Mouse (Mus musculus) kidney, embryonic 15.5 days (tissue): ENCODE data around the gene Cenpp. TPM values are rescaled to one million over a fixed set of nuclear protein-coding genes. Genes with fewer than 3 reads are reported as not detected.
A peak's percentile ranks its signal among the peaks of the same experiment; 100 is the strongest.

Experiments
- ATAC-seq: fragments of 200-750 bp; cut with Nextera tagmentation; replicated peaks from 2 replicates; pipeline ENCODE4 v1.8.0; 2017; ENCODE audit warnings: moderate TSS enrichment; ENCODE audit not compliant: low FRiP score
- H3K27ac ChIP-seq: fragments of 300-500 bp; sonication (generic); 2 replicates; pipeline ENCODE4 v1.5.1; 2015; ENCODE audit warnings: mild to moderate bottlenecking, inconsistent platforms
- H3K27me3 ChIP-seq: fragments of 300-500 bp; sonication (generic); 2 replicates; pipeline ENCODE4 v1.6.1; 2015; ENCODE audit warnings: inconsistent platforms
- H3K36me3 ChIP-seq: fragments of 300-500 bp; sonication (generic); 2 replicates; pipeline ENCODE4 v1.6.1; 2015; ENCODE audit warnings: inconsistent platforms
- H3K4me1 ChIP-seq: fragments of 300-500 bp; sonication (generic); 2 replicates; pipeline ENCODE4 v1.6.1; 2015; ENCODE audit warnings: inconsistent platforms
- H3K4me2 ChIP-seq: fragments of 300-500 bp; sonication (generic); 2 replicates; pipeline ENCODE4 v1.6.1; 2015; ENCODE audit warnings: moderate library complexity, mild to moderate bottlenecking, inconsistent platforms
- H3K4me3 ChIP-seq: fragments of 300-500 bp; sonication (generic); replicated peaks from 2 replicates; pipeline ENCODE4 v1.5.1; 2015; ENCODE audit warnings: mild to moderate bottlenecking, inconsistent platforms
- H3K9ac ChIP-seq: fragments of 300-500 bp; sonication (generic); 2 replicates; pipeline ENCODE4 v1.6.1; 2015; ENCODE audit warnings: mild to moderate bottlenecking, inconsistent platforms
- H3K9me3 ChIP-seq: fragments of 300-500 bp; sonication (generic); replicated peaks from 2 replicates; pipeline ENCODE4 v1.6.1; 2016; ENCODE audit warnings: inconsistent platforms
- WGBS: fragments of 180-500 bp; shearing (Covaris S2); methylation state at CpG from one replicate; pipeline ENCODE4 v1.1.7; 2015; ENCODE audit warnings: mixed read lengths; 5-methylcytosine and 5-hydroxymethylcytosine counted together
- polyA plus RNA-seq: library from polyadenylated mRNA; unstranded; fragments of >200 nt; fragmentation: Nextera tagmentation; extraction: Ambion mirVana; gene quantifications from 2 replicates; pipeline ENCODE4 v1.2.1, GENCODE M21; 2015

Gene Cenpp
- polyA plus RNA-seq, 1 experiment from 2014 or later = 28.0 TPM

DNA sequence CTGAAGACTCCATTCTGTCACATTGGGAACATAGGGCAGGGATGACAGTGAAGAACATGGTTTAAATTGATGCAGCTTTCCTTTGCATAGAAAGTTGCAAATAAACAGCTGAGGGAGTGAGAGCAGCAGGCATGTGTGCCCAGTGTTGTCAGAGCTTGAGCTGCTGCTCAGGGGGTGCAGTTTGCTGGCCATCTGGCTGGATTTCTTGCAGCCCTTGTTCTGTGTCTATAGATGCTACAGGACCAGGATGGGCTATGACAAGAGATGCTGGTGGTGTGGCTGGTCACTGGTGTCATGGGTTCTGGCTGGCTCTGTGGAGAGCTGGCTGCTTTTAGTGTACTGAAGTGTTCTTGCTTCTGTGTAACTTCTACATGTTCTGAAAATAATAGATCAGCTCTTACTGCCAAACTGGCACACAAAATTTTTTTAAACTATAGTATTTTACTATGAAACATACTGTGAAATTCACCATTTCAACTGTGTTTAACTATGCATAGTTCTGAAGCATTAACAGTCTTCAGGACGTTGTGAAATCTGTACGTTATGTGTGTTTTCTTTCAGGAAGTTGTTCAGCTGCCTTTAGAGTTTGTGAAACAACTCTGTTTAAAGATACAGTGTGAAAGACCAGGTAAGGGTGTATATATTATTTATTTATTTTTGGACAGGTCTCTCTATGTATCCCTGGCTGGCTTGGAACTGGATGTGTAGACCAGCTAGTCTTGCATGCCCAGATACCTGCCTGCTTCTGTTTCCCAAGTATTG, 219.1 kb downstream of the Cenpp start:
- no peak overlapping the region for H3K4me3 ChIP-seq
- H3K4me2 ChIP-seq = no peak overlapping the region
- 94% methylated on average over 2 of the region's 2 CpGs for WGBS
- ATAC-seq = no peak
- H3K27me3 ChIP-seq = no peaks in the 10 kb centered on the region
- H3K9ac ChIP-seq = no peak overlapping the region
- H3K4me1 ChIP-seq = 0 out of 2 replicates have a peak, but pooled peaks cover 5% of the 10 kb centered on the region
- H3K27ac ChIP-seq = no peak overlapping the region
- peaks cover 57% of the 10 kb centered on the region for H3K36me3 ChIP-seq
- no peaks in the 10 kb centered on the region for H3K9me3 ChIP-seq

DNA sequence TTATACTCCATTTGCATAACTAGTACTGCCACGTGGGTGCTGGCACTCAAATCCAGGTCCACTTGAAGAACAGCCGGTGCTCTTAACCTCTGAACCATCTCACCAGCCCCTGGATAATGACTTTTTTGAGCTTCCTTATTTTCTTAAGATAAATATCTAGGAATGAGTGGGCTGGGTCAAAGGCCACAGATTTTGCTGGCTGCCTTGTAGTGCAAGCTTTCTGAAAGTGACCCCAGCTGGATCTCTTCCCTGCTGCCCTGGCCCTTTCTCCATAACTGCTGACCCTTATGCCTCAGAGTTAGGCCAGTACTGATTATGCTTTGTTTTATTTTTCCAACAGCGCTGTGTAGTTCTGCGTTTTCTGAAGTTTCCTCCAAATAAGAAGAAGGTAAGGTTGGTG, 222.1 kb downstream of the Cenpp start:
- no peak overlapping the region for H3K9ac ChIP-seq
- no peak overlapping the region for H3K27ac ChIP-seq
- peaks cover 31% of the 10 kb centered on the region for H3K36me3 ChIP-seq
- H3K4me3 ChIP-seq = no peak overlapping the region
- 46% methylated on average over 4 of the region's 4 CpGs for WGBS
- no peak overlapping the region for H3K4me2 ChIP-seq
- no peaks in the 10 kb centered on the region for H3K27me3 ChIP-seq
- H3K4me1 ChIP-seq = 0 out of 2 replicates have a peak, but pooled peaks cover 5% of the 10 kb centered on the region
- H3K9me3 ChIP-seq = no peaks in the 10 kb centered on the region
- 0 out of 2 replicates have a peak, but pooled peaks have one; percentile 15 for ATAC-seq

DNA sequence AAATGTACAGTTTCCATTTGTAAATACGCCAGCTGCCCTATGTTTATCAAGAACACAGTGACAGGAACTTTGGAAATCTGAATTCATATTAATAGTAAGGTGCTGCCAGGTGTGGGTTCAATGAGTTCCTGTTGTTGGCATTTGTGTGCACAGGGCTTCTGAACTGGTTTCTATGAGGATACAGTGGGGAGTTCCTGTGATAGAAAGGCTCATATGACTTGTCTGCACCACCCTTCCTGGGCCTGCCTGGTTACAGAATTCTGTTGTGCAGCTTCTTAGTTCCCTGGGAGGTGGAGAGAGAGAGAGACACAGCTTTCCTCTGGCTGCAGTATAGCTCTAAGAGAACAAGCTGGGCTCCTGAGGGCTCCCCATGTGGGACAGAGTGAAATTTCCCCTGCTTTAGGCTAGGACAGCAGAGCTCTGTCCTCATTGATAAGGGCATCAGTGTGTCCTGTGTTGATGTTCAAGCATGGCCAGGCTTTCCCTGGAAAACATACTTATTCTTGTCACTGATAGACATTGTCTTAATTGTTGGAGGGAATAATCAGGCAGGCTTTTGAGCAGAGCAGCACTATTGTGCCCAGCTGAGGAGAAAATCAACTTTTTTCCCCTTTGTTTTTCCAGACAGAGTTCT, 224.4 kb downstream of the Cenpp start:
- 84% methylated on average over 1 of the region's 1 CpGs for WGBS
- ATAC-seq = no peak

DNA sequence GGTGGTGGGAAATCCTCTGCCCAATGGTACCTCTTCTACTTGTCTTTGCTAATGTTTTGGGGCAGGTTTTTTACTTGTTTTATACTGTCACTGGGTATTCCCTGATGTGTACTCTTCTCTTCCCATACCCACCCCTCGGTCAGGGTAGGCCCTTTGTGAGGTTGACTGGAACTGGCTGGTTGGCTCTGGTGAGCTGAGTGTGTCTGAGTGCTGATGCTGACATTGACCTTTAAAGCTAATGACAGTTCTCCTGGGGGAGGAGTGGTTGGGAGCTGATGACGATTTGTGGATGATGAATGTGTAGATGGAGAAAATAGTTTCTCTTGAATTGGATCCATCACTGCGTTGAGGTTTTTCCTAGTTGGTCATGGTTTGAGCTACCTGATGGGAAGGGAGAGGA, 225.8 kb downstream of the Cenpp start:
- 87% methylated on average over 3 of the region's 3 CpGs for WGBS
- Histone ChIP-seq H3K27me3 (no peaks in the 10 kb centered on the region), H3K27ac (no peak overlapping the region), H3K4me3 (no peak overlapping the region), H3K9ac (no peak overlapping the region), H3K4me1 (peaks cover 27% of the 10 kb centered on the region), H3K4me2 (no peak overlapping the region), H3K36me3 (no peaks in the 10 kb centered on the region), H3K9me3 (no peaks in the 10 kb centered on the region)
- ATAC-seq = no peak

More for the DNA sequence above, 224.4 kb downstream of the Cenpp start:
- Histone ChIP-seq H3K4me1 (peaks cover 13% of the 10 kb centered on the region; the same call in 1 of the 2 replicates), H3K9ac (no peak overlapping the region), H3K27me3 (no peaks in the 10 kb centered on the region), H3K36me3 (peaks cover 9% of the 10 kb centered on the region), H3K27ac (no peak overlapping the region), H3K9me3 (no peaks in the 10 kb centered on the region), H3K4me2 (no peak overlapping the region), H3K4me3 (no peak overlapping the region)

DNA sequence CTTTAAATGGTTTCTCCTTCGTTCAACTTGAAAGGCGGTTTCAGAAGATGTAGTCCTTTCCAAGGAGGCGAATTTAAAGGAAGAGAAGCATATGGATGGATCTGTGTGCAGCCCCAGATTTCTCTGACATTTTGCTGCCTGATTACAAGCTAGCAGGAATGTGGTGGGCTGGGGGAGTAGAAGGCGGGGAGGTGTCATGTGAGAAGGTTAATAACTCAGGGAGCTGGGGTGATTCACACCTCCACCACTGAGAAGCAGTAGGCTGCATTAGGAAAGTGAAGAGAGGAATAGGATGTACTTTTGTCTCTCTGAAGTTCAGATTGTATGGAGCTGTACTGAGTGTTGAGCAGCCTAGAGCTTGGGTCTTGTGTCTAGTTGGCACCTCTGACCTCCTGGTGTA, 230.6 kb downstream of the Cenpp start:
- ATAC-seq = no peak
- Histone ChIP-seq H3K4me2 (peak overlapping the region; percentile 90), H3K4me1 (peaks cover 32% of the 10 kb centered on the region), H3K4me3 (peak overlapping the region; percentile 92), H3K9me3 (no peaks in the 10 kb centered on the region), H3K27ac (no peak overlapping the region), H3K36me3 (no peaks in the 10 kb centered on the region), H3K9ac (peak overlapping the region; percentile 82), H3K27me3 (no peaks in the 10 kb centered on the region)
- 13% methylated on average over 4 of the region's 4 CpGs for WGBS

DNA sequence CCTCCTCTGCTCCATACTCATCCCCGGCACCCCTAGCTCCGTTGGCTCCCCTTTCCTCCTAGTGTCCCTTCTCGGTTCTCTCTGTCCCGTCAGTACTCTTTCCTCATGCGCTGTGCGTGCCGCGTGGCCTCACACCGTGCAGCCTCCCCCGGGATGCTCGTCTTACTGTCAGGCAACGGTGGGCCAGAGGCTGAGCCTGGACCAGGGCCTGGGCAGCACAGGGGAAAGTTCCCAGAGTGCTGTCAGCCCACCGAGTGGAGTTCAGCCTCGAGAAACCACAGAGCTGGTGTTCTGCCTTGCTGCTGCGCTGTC, 231.0 kb downstream of the Cenpp start:
- WGBS = 2% methylated on average over 15 of the region's 15 CpGs
- H3K27ac ChIP-seq = peak overlapping the region; percentile 81
- H3K4me1 ChIP-seq = peaks cover 32% of the 10 kb centered on the region
- H3K36me3 ChIP-seq = no peaks in the 10 kb centered on the region
- ATAC-seq = peak; percentile 56; the same call in 1 of the 2 replicates
- H3K4me3 ChIP-seq = peak overlapping the region; percentile 92
- H3K27me3 ChIP-seq = no peaks in the 10 kb centered on the region
- H3K4me2 ChIP-seq = peak overlapping the region; percentile 90
- H3K9ac ChIP-seq = peak overlapping the region; percentile 82
- H3K9me3 ChIP-seq = no peaks in the 10 kb centered on the region

DNA sequence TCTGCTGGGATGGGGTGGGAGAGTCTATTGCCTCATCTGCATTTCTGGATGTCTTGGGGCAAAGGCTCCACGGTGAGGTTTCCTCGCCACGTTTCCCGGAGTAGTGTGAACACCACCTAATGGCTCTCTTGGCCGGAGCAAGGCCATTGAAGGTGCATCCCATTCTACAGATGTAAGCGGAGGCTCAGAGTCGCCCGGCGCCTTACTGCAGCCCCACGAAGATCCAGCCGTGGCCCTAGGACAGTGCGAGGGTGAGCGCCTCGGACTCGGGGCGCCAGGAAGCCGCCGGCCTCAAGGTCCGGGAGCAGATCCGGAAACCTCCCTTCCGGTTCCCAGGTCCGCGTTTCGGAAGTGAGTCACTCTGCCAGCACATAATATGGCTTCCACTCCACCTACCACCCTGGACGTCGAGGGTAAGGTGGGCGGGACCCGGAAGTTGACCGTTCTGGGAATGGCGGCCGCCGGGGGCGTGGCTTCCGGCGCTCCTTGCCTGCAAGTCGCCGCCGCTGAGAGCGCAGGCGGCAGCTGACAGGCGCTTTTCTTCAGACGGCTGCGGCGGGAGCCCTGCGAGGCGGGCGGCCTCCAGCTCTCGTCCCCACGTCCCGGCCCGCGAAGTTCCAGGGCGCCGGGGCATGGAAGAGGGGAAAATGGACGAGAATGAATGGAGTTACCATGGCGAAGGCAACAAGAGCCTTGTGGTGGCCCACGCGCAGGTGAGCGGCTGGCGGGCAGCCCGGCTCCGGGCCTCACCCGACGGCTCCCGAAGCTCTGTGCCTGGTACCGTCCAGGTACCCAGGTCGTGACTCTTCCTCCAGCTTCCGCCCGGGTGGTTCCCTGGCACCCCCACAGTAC, 231.6 kb downstream of the Cenpp start, which contains the start of gene Ippk:
TSS of gene Ippk (plus strand) at position 496 of the 852 bp plus-strand sequence.
- H3K4me2 ChIP-seq = peak within 1 kb of the TSS; percentile 90
- peak; percentile 99 for ATAC-seq
- peak within 1 kb of the TSS; percentile 92 for H3K4me3 ChIP-seq
- H3K36me3 ChIP-seq = no peaks in the 10 kb centered on the region
- H3K4me1 ChIP-seq = peaks cover 32% of the 10 kb centered on the region
- H3K27me3 ChIP-seq = 0 out of 2 replicates have a peak, but pooled peaks cover 3% of the 10 kb centered on the region
- peak within 1 kb of the TSS; percentile 86 for H3K27ac ChIP-seq
- peak within 1 kb of the TSS; percentile 82 for H3K9ac ChIP-seq
- no peaks in the 10 kb centered on the region for H3K9me3 ChIP-seq
- WGBS = under 1% methylated on average over 69 of the region's 69 CpGs

Other genes with a start within 250 kb of the Cenpp start
- gene Ippk, start 231.5 kb downstream of the Cenpp start, polyA plus RNA-seq = 16.5 and 17.9 TPM in 2 replicates
- 0.84 and 0.92 TPM in 2 replicates for gene Tes3-ps, start 159.5 kb downstream of the Cenpp start, polyA plus RNA-seq
- gene Ecm2, start 148.0 kb downstream of the Cenpp start, polyA plus RNA-seq = 0.93 and 1.0 TPM in 2 replicates
- 18.3 and 23.7 TPM in 2 replicates for gene Aspn, start 108.3 kb downstream of the Cenpp start, polyA plus RNA-seq
- 1.8 and 5.6 TPM in 2 replicates for gene Omd, start 70.3 kb downstream of the Cenpp start, polyA plus RNA-seq
- gene Ogn, start 44.7 kb downstream of the Cenpp start, polyA plus RNA-seq = 54.4 and 58.9 TPM in 2 replicates
- gene Nol8, start 293 bp upstream of the Cenpp start, polyA plus RNA-seq = 16.3 and 20.6 TPM in 2 replicates
- 83.0 and 83.7 TPM in 2 replicates for gene Iars, start 29.3 kb upstream of the Cenpp start, polyA plus RNA-seq
- not detected in 2 replicates for gene Gm30302, start 146.2 kb upstream of the Cenpp start, polyA plus RNA-seq